Mouse (Mus musculus): ENCODE data around the gene Slc35e3.
"Not testable (repeated sequence)": the region's sequence is repeated elsewhere in the genome, so short reads cannot be mapped to it uniquely, and the experiment has no call there.

The Slc35e3 gene

DNA sequence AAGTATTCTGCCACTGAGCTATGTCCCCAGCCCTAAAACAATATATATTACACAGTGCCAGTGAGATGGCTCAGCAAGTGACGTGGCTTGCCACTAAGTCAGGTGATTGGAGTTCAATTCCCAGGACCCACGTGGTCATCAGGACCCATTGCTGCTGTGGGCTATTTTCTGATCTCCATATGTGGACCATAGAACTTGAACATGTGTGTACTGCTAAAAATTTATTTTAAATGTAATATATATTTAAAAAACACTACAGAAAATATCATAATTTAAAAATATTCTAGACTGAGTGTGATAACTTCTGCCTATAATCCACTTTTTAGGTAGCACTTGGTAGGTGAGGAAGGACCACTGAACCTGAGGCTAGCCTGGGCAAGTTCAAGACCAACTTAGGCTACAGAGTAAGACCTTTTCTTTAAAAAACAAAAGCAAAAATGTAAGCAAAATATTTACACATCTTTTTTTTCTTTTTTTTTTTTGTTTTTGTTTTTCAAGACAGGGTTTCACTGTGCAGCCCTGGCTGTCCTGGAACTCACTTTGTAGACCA lies 16.2 kb upstream of the Slc35e3 start:
- no peak for DNase-seq (ENCODE audit: low spot score)

GRCm38 (mm10) chr10:117761551-117761950 lies 15.4 kb upstream of the Slc35e3 start:
- DNase-seq (ENCODE audit: low spot score) = no peak

GRCm38 (mm10) chr10:117760831-117761335 lies 14.7 kb upstream of the Slc35e3 start:
- DNase-seq (ENCODE audit: low spot score) = no peak

- no peak for DNase-seq (ENCODE audit: low spot score)
Measured at GRCm38 (mm10) chr10:117759844-117760630, 13.9 kb upstream of the Slc35e3 start.

DNA sequence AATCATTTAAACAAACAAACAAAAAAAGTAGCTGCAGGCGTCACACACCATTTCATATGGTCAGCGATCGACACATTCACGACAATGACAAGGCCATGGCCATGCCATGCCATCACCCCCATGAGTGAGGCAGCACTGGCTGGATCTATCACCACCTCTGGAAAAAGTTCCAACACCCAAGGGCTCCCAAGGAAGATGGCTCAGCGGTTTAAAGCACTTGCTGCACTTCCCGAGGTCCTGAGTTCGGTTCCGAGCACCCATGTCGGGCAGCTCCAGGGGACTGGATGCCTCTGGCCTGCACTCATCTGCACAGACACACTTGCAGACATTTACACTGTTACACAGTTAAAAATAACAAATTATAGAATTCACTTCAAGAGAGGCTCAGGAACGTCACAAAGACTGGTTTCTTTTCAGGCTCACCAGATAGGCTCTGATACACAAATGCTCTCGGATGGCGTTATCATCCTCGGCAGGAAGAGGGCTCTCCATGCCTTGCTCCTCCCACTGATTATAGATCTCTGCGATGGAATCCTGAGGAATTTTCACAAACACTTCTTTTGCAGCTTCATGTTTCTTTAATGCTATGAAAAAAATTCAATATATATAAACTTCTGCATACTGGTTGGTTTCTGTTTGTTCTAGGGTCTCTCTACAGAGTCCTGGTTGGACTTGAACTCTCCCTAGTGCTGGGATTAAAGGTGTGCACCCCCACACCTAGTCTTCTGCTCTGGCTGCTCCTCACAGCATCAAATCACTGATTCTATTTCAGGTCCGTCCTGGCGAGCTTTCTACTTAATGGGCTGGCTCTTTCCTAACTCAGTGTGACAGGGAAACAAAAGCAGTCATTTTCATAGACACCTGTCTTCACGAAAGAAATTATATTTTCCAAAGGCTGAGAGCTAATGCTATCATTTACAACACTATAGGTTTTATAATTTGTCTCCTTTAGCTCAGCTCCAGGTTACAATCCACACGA lies 12.9 kb upstream of the Slc35e3 start:
- DNase-seq (ENCODE audit: low spot score) = no peak

GRCm38 (mm10) chr10:117758344-117758743 lies 12.2 kb upstream of the Slc35e3 start:
- DNase-seq (ENCODE audit: low spot score) = not testable (repeated sequence)

GRCm38 (mm10) chr10:117757796-117758342 lies 11.7 kb upstream of the Slc35e3 start:
- DNase-seq (ENCODE audit: low spot score) = no peak

- DNase-seq (ENCODE audit: low spot score) = no peak
Measured at GRCm38 (mm10) chr10:117757259-117757658, 11.1 kb upstream of the Slc35e3 start.

DNA sequence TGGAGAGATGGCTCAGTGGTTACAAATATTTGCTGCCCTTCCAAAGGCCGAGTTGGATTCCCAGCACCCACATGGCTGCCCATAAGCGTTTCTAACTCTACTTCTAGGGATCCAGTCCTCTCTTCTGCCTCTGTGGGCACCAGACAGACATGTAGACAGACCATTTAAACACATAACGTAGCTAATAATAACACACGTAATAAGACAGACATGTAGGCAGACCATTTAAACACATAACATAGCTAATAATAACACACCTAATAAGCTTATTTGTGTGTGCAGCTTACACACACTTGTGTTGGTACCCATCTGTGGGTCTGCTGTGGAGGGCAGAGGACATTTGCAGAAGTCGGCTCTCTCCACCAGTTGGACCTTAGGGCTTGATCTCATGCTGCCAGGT lies 10.6 kb upstream of the Slc35e3 start:
- no peak for DNase-seq (ENCODE audit: low spot score)

DNA sequence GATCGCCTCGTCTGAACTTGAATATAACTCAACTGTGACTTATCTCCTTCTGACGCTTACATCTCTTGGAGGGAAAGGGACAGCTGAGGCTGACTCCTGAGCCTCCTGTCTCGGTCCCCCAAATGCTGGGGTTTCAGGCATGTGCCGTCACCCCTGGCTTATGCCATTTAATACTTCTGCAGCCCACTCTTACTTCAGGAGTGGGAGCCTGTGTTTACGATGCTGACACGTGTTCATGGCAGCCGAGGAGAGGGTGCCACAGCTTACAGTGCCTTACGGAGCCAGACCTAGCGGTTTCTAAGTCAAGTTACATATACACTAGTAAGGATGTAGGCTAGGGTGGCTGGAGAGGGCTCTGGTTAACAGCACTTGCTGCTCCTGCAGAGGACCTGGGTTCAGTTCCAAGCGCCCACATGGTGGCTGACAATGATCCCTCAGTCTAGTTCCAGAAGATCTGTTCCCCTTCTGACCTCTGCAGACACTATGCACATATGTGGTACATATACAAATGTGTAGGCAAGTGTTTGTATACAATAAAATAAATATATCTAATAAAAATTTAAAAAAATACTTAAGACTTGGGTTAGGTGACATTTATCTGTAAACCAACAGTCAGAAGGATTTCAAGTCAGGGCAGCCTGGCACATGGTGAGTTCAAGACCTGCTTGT lies 9.8 kb upstream of the Slc35e3 start:
- DNase-seq (ENCODE audit: low spot score) = no peak

DNA sequence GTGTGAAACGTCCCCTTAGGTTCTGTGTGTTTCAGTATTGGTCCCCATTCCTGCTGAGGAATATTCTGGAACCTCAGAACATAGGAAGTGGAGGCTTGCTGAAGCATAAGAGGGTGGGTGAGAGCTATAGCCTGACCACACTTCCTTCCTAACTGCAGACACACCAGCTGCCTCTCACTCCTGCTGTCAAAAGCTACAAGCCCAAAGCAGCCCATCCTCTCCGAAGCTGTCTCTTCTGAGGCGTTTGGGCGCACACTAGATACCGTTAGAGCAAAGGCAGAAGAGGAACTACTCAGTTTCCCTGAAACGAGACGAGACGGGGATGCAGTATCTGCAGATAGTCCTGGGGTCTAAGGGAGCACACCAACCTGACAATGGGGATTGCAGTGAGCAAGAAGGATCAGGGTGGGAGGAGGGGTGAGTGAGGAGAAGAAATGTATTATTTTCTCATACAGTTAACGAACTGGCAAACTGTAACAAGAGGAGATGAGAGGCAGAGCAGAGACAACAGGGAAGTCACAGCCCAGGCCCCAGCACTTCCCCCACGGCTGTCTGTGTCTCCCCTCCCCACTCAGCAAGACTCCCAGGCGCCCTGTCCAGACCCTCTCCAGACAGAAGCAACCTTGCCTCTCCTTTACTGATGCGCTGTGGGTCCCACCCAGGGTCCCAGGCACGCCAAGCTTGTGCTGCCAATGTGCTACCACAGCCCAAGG lies 9.1 kb upstream of the Slc35e3 start:
- no peak for DNase-seq (ENCODE audit: low spot score)

- no peak for DNase-seq (ENCODE audit: low spot score)
Measured at GRCm38 (mm10) chr10:117754609-117754940, 8.4 kb upstream of the Slc35e3 start.

- DNase-seq (ENCODE audit: low spot score) = no peak
Measured at GRCm38 (mm10) chr10:117753711-117754608, 7.8 kb upstream of the Slc35e3 start.

- no peak for DNase-seq (ENCODE audit: low spot score)
Measured at GRCm38 (mm10) chr10:117752851-117753647, 6.9 kb upstream of the Slc35e3 start.

GRCm38 (mm10) chr10:117752304-117752821 lies 6.2 kb upstream of the Slc35e3 start:
- no peak for DNase-seq (ENCODE audit: low spot score)

GRCm38 (mm10) chr10:117751744-117752143 lies 5.6 kb upstream of the Slc35e3 start:
- no peak for DNase-seq (ENCODE audit: low spot score)

DNA sequence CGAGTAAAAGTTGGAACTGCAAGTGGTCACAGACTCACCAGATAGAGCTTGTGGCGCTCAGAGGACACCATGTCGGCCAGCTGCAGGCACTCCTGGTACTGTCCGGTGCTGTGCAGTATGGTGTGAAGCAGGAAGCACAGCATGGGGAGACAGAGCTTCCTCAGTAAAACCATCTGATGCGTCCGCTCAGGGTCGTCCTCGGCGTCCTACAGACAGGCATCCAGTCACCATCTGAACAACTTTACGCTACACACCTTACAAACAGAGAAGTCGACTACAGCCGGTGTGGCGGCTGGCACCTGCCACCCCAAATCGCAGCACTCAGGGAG lies 5.1 kb upstream of the Slc35e3 start:
- DNase-seq (ENCODE audit: low spot score) = no peak

DNA sequence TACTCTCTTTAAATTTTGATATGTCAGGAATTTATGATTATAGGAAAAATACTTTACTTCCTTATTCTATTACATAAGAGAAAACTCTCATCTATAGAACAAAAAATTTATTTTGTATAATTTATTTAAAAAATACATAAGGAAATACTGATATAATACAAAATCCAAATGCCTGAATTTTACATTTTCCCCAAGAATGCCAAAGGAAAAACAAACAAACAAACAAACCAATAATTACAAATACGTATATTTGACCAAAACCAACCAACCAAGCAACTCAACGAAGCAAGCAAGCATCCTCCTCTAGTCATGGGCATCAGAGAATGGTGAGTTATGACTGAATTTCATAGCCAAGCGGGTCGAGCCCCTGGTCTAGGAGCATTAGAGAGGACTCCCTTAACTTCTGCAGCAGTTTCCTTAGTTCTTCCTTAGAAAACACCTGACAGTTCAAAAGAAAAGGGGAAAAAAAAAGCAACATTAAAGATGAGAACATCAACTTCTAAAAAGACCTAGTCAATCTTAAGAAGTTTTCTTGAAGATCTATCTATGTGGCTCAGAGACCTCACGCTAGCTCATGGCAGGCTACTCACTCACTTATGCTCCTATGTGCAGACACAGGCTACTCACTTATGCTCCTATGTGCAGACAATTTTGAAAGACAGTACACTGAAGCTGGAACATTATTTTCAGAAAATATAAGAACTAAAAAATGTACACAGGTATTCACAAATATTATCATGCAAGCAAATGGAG lies 4.5 kb upstream of the Slc35e3 start:
- no peak for DNase-seq (ENCODE audit: low spot score)

All from ovary, adult 18-20 months (tissue).